Mouse (Mus musculus): ENCODE data around the gene Ino80d.
A peak's percentile ranks its signal among the peaks of the same experiment; 100 is the strongest.

Ino80d gene

GRCm38 (mm10) chr1:63102758-63103451, 11.6 kb downstream of the Ino80d start:
- no peak for DNase-seq

GRCm38 (mm10) chr1:63100196-63100595, 14.3 kb downstream of the Ino80d start:
- no peak for DNase-seq

- DNase-seq, result no peak
Observed at GRCm38 (mm10) chr1:63098831-63099230, 15.6 kb downstream of the Ino80d start.

GRCm38 (mm10) chr1:63096071-63096470, 18.4 kb downstream of the Ino80d start:
- DNase-seq, result no peak

GRCm38 (mm10) chr1:63089795-63090194, 24.7 kb downstream of the Ino80d start:
- no peak for DNase-seq

GRCm38 (mm10) chr1:63088614-63089013, 25.9 kb downstream of the Ino80d start:
- DNase-seq, result no peak

GRCm38 (mm10) chr1:63080277-63080676, 34.2 kb downstream of the Ino80d start:
- no peak for DNase-seq

- no peak for DNase-seq
Observed at GRCm38 (mm10) chr1:63076383-63076782, 38.1 kb downstream of the Ino80d start.

GRCm38 (mm10) chr1:63071379-63071778, 43.1 kb downstream of the Ino80d start:
- no peak for DNase-seq

- DNase-seq, result no peak
Observed at GRCm38 (mm10) chr1:63058361-63058760, 56.1 kb downstream of the Ino80d start.

- DNase-seq, result no peak
Observed at GRCm38 (mm10) chr1:63057849-63058248, 56.6 kb downstream of the Ino80d start.

- DNase-seq, result no peak
Observed at GRCm38 (mm10) chr1:63057318-63057717, 57.1 kb downstream of the Ino80d start.

GRCm38 (mm10) chr1:63055386-63055785, 59.1 kb downstream of the Ino80d start:
- DNase-seq, result no peak

GRCm38 (mm10) chr1:63050866-63051265, 63.6 kb downstream of the Ino80d start:
- DNase-seq, result peak; percentile 56

GRCm38 (mm10) chr1:63049977-63050376, 64.5 kb downstream of the Ino80d start:
- peak; percentile 92 for DNase-seq

GRCm38 (mm10) chr1:63047983-63048382, 66.5 kb downstream of the Ino80d start:
- DNase-seq, result no peak

GRCm38 (mm10) chr1:63032929-63033328, 81.5 kb downstream of the Ino80d start:
- DNase-seq, result no peak

GRCm38 (mm10) chr1:63019916-63020315, 94.6 kb downstream of the Ino80d start:
- DNase-seq, result no peak

- no peak for DNase-seq
Observed at GRCm38 (mm10) chr1:63005013-63005646, 109.3 kb downstream of the Ino80d start.

GRCm38 (mm10) chr1:63001874-63002273, 112.6 kb downstream of the Ino80d start:
- DNase-seq, result no peak

- DNase-seq, result peak; percentile 11
Observed at GRCm38 (mm10) chr1:62993348-62993747, 121.1 kb downstream of the Ino80d start.

GRCm38 (mm10) chr1:62992648-62993047, 121.8 kb downstream of the Ino80d start:
- DNase-seq, result no peak

- DNase-seq, result no peak
Observed at GRCm38 (mm10) chr1:62991021-62991420, 123.4 kb downstream of the Ino80d start.

GRCm38 (mm10) chr1:62987561-62987960, 126.9 kb downstream of the Ino80d start:
- DNase-seq, result no peak

GRCm38 (mm10) chr1:62986267-62986666, 128.2 kb downstream of the Ino80d start:
- DNase-seq, result peak; percentile 14

All from cerebellum, adult 9-11 months (tissue).